Mouse (Mus musculus): ENCODE results near the gene Ifrd2. TPM values are rescaled to one million over a fixed set of nuclear protein-coding genes. Genes with fewer than 3 reads are reported as not detected.

The Ifrd2 gene
- polyA plus RNA-seq, 1 experiment: 32.7 TPM

GRCm38 (mm10) chr9:107620954-107621353, 33.5 kb downstream of the Ifrd2 start:
- DNase-seq (ENCODE audit: low read depth): no peak

GRCm38 (mm10) chr9:107624539-107624938, 37.1 kb downstream of the Ifrd2 start:
- DNase-seq (ENCODE audit: low read depth): no peak

- no peak for DNase-seq (ENCODE audit: low read depth)
Observed at GRCm38 (mm10) chr9:107624951-107625350, 37.5 kb downstream of the Ifrd2 start.

- no peak for DNase-seq (ENCODE audit: low read depth)
Observed at GRCm38 (mm10) chr9:107625351-107626128, 38.1 kb downstream of the Ifrd2 start.

- no peak for DNase-seq (ENCODE audit: low read depth)
Observed at GRCm38 (mm10) chr9:107626158-107626843, 38.9 kb downstream of the Ifrd2 start.

- no peak for DNase-seq (ENCODE audit: low read depth)
Observed at GRCm38 (mm10) chr9:107626844-107627277, 39.4 kb downstream of the Ifrd2 start.

- DNase-seq (ENCODE audit: low read depth): no peak
Observed at GRCm38 (mm10) chr9:107627387-107628255, 40.2 kb downstream of the Ifrd2 start.

GRCm38 (mm10) chr9:107628721-107629410, 41.4 kb downstream of the Ifrd2 start:
- DNase-seq (ENCODE audit: low read depth): no peak

- DNase-seq (ENCODE audit: low read depth): no peak
Observed at GRCm38 (mm10) chr9:107629411-107629730, 41.9 kb downstream of the Ifrd2 start.

GRCm38 (mm10) chr9:107629901-107630425, 42.5 kb downstream of the Ifrd2 start:
- no peak for DNase-seq (ENCODE audit: low read depth)

- DNase-seq (ENCODE audit: low read depth): no peak
Observed at GRCm38 (mm10) chr9:107630576-107630975, 43.1 kb downstream of the Ifrd2 start.

GRCm38 (mm10) chr9:107631311-107631826, 43.9 kb downstream of the Ifrd2 start:
- no peak for DNase-seq (ENCODE audit: low read depth)

GRCm38 (mm10) chr9:107631861-107632260, 44.4 kb downstream of the Ifrd2 start:
- no peak for DNase-seq (ENCODE audit: low read depth)

- no peak for DNase-seq (ENCODE audit: low read depth)
Observed at GRCm38 (mm10) chr9:107632478-107632877, 45.0 kb downstream of the Ifrd2 start.

- DNase-seq (ENCODE audit: low read depth): no peak
Observed at GRCm38 (mm10) chr9:107633091-107633660, 45.7 kb downstream of the Ifrd2 start.

GRCm38 (mm10) chr9:107633661-107634405, 46.4 kb downstream of the Ifrd2 start:
- no peak for DNase-seq (ENCODE audit: low read depth)

GRCm38 (mm10) chr9:107634406-107635278, 47.2 kb downstream of the Ifrd2 start:
- no peak for DNase-seq (ENCODE audit: low read depth)

GRCm38 (mm10) chr9:107635279-107636028, 48.0 kb downstream of the Ifrd2 start, which contains the start of gene Gnai2:
TSS of gene Gnai2 (minus strand) at chr9:107635367.
- DNase-seq (ENCODE audit: low read depth): no peak
